Mouse (Mus musculus) mouse trophoblast stem cell (cell line): ENCODE results near the gene Hyal6.

ENCODE experiments used
- in situ Hi-C, 2 experiments: fragments of 300-500 bp; cut with MseI, MboI; formaldehyde crosslinking; loops; 2 replicates in 1 of 2; 3 replicates in 1 of 2; pipeline ENCODE4 v1.15.1; 2025

The Hyal6 gene

GRCm38 (mm10) chr6:24732945-24733344 is at the start of gene Hyal6:
Gene Hyal6 (plus strand): TSS chr6:24733245.
- in situ Hi-C loops, result no loop called here

DNA sequence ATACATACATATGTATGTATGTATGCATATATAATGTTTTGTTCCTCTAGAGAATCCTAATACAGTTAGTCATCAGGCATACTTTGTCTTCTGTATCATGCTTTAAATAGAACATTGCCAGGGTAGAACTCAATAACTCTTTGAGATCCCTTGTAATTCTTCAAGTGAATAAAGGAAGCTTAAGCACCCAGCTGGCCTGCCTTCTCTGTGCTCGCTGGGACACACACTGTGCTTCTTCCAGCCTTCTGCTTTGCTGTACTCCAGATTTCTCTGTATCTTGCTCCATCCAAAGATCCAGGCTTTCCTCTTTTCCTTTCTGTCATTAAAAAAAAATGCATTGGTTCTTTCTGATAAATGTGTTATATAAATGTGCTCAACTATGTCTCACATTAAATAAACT is 45.2 kb upstream of the Hyal6 start:
- in situ Hi-C loops, result no loop called here

- in situ Hi-C loops, result no loop called here
Observed at GRCm38 (mm10) chr6:24694455-24695410, 38.3 kb upstream of the Hyal6 start.

DNA sequence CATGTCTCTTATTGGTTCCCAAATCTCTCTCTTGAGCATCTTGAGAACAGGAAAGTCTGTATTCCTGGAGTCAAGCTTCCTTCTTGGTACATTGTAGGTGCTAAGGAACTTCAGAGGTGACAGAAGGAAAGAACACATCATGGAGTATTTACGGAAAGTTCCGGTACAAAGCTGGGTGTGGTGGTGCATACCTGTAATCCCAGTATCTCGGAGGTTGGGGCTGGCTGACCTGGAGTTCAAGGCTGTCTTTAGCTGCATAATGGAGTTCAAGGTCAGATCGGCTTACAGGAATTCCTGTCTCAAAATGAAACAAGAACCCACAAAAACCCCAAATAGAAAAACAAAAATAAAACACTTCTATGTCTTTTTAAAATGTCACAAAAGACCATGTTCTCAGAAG is 36.9 kb upstream of the Hyal6 start:
- in situ Hi-C loops, result no loop called here

- in situ Hi-C loops, result no loop called here
Observed at GRCm38 (mm10) chr6:24697216-24697615, 35.8 kb upstream of the Hyal6 start.

- in situ Hi-C loops, result no loop called here
Observed at GRCm38 (mm10) chr6:24707090-24707489, 26.0 kb upstream of the Hyal6 start.

GRCm38 (mm10) chr6:24707499-24707898 is 25.5 kb upstream of the Hyal6 start:
- in situ Hi-C loops, result no loop called here

- in situ Hi-C loops, result no loop called here
Observed at GRCm38 (mm10) chr6:24721317-24722099, 11.5 kb upstream of the Hyal6 start.

DNA sequence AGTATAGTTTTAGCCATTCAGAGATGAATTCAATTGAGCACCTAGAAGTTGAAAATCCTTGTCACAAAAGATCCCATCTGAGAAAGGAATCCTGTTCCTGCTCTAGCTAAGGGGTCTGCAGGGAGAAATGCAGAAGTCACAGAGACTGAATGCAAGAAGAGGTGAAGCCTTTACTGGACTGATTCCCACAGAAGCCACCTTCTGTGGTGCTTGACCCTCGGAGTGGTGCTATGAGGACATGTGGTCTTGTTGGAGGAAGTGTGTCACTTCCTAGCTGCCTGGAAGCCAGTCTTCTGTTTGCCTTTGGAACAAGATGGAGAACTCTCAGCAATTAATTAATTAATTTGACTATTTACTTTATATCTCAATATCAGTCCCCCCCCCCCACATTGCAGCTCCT is 4.9 kb upstream of the Hyal6 start:
- in situ Hi-C loops, result no loop called here

DNA sequence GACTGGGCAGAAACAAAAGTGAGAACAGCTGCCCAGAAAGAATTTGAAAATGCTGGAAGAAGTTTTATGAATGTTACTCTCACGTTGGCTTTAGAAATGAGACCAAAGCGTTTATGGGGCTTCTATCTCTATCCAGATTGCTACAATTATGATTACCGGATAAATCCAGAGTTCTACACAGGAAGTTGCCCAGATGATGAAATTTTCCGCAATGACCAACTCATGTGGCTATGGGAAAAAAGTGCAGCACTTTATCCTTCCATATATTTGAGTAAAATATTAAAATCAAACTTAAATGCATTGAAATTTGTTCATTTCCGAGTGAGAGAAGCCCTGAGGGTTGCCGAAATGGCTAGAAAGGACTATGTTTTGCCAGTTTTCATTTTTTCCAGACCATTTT is 1.5 kb downstream of the Hyal6 start:
- in situ Hi-C loops, result no loop called here

- in situ Hi-C loops, result no loop called here
Observed at GRCm38 (mm10) chr6:24748029-24748428, 15.0 kb downstream of the Hyal6 start, which contains the start of gene Hyal4. Gene Hyal4 (plus strand): TSS chr6:24748329.

DNA sequence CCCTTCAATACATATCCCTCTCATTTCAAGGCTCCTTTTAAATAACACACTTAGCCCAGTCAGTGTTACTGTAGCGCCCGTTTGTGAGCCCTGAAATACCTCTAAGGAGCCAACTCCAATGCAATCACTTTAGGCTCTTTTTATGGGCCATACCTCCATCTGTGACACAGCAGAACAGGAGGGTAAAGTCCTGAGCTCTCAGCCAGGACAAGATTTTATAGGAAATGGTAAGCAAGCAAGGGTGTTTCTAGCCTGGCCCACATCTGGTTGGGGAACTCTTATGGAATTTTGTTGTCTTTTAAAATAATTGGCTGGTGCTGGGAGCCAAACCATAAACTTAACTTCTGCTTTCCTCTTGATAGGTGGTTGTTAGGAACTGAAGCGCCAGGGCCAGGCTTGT is 26.2 kb downstream of the Hyal6 start:
- in situ Hi-C loops, result no loop called here

GRCm38 (mm10) chr6:24766261-24766660 is 33.2 kb downstream of the Hyal6 start:
- in situ Hi-C loops, result no loop called here

DNA sequence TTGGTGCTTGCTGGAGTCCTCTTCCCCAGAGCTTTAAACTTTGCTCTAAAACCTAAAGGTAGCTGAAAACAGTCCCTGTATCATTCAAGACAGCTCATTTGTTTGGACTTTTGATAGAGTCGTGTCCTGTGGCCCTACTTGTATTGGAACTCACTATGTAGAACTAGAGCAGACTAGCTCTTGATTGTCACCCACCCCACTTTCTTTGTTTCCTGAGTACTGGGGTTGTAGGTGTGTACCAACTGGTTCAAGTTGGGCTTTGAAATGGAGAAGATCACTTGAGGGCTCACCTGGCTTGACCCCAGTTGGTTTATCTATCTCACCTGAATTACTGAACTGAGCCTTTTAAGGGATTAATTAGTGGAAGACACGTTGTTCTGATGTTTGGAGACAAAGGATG is 46.1 kb downstream of the Hyal6 start:
- in situ Hi-C loops, result no loop called here

DNA sequence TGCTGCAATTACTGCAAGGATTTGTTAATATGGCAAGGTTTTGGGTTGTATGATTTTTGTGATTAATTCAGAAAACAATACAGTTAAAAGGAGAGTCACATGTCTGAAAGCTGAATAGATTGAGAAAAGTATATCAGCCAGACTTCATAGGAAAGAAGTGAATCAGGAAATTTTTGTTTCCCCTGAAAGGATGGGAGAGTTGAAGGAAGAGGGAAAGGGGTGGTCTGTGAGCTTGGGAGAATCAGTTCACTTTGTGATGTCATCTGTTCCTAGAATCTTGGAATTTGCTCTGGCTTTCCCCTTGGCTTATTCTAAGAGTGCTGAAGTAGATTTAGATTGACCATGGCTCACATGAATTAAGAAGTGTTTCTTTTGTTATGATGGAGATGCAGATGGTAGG is 57.8 kb downstream of the Hyal6 start, which contains the start of gene Spam1:
TSS of gene Spam1 (plus strand) at position 301 of the 400 bp plus-strand sequence.
- in situ Hi-C loops, result no loop called here
